Mouse (Mus musculus) megakaryocyte, adult 5-6 weeks (primary cell): Measurements from ENCODE around the gene Cfap61. TPM values are rescaled to one million over a fixed set of nuclear protein-coding genes. Genes with fewer than 3 reads are reported as not detected.

Experiments
- ATAC-seq: 2 replicates; pipeline ENCODE4 v1.8.0; 2016; ENCODE audit warnings: mild to moderate bottlenecking, inconsistent platforms; ENCODE audit not compliant: poor library complexity, severe bottlenecking
- total RNA-seq, 2 experiments: library from RNA; stranded (forward) in 1 of 2; stranded (reverse) in 1 of 2; fragments of 153-499, 151-499 nt in 1 of 2; fragments of 221-1000, 200-1000 nt in 1 of 2; gene quantifications; 2 replicates each; pipeline versions ENCODE4 v1.2.3 to v1.2.4; 2015 to 2017

Cfap61 gene
- total RNA-seq, 2 experiments from 2014 or later: 0.07 to 0.44 TPM

DNA sequence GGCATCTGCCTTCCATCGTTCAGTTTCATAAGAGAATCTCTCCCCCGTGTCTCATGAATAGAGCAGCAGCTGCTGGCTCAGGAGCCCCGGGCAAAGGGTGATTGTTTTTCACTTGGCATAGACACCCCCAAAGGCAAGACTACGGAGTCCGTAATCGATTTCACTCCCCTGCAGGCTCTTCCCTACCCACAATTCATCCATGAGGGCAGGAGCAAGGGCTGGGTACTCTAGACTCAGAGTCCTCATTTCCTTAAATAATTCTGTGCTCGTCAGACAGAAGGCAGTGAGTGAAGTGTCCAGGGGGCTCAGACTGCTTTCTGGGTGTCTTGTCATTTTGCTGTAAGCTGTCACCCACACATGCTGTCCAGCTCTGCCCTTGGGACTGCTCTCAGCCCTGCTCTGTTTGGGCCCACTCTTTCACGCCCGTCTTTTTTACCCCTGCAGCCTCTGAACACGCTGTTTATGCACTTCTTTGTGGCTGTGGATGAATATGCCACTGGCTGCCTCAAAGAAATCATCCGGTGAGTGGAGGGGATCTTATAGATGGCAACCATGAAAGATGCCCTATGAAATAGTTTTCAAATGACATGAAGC is 15.0 kb downstream of the Cfap61 start:
- no peak for ATAC-seq

DNA sequence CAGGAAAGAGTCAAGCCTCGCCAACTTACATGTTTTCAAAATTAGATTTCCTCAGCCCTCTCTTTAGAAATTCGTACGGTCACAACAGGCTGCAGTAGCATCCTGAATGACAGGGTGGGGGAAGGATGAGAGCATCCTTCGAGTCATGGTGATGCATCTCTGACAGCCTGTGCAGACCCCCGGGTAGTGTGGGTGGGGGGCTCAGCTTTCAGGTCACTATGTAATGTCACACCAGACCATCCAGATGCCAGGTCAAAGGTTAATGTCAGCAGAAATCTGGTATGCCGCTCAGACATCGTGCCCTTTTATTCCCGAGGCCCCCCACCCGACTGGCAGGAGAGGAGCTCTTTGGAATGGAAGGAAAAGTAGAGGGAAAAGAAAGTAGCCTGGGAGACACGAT is 15.7 kb downstream of the Cfap61 start:
- no peak for ATAC-seq

- peak; percentile 72 for ATAC-seq
Measured at GRCm38 (mm10) chr2:145952726-145953125, 18.1 kb downstream of the Cfap61 start.

DNA sequence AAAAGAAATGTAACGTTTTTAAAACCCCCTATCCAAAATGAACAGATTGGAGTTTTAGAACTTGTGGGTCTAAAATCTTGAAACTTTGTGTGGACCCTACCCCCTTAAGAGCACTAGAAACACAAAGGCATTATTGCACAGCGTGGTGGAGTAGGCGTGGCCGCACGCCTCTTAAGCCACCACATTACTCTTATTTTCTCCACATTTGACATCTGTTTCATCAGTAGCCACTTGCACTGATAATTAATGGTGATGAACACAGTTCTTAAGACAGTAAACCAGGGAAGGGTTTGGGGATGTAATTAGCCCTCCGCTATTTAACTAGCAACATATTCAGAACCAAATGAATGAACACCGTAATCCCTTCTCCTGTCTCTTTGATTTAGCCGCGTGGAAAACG is 21.3 kb downstream of the Cfap61 start:
- no peak for ATAC-seq

DNA sequence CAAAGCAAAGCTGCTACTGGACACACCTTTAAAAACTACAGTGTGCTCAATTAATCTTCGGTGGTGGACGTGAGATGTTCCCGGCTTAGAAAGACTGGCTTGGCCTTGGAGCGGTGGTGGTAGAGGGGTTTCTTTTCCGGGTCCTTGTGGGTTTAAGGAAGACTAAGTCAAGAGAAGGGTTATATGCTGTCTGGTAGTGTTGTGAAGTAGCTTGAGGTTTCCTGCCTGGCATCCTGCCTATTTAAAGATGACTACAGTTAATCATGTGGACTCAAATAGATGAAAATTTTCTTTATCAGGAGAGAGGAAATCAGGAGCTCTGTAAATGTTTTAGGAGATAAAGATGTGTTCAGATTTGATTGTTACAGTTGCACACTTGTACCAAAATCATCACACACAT is 21.7 kb downstream of the Cfap61 start:
- ATAC-seq: peak; percentile 21; the same call in 1 of the 2 replicates

DNA sequence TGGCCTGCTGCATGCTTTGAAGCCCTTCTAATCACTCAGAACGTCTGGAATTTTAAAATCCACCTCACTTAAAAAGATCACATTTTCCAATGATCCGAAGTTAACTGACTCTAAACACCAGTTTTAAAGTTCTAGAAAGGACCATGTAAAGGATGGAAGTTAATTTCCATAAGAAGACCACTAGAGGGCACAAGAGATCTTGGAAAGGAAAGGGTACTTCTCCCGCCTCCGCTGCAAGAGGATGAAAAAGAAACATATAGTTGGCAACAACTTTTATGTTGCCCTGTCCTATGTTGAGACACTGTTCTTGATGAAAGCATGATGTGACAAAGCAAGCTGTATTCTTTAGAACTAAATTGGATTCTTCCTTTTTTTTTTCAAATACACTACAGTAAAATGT is 22.9 kb downstream of the Cfap61 start:
- ATAC-seq: peak; percentile 53

- ATAC-seq: no peak
Measured at GRCm38 (mm10) chr2:145958097-145958496, 23.5 kb downstream of the Cfap61 start.

GRCm38 (mm10) chr2:145958551-145958950 is 24.0 kb downstream of the Cfap61 start:
- ATAC-seq: no peak

DNA sequence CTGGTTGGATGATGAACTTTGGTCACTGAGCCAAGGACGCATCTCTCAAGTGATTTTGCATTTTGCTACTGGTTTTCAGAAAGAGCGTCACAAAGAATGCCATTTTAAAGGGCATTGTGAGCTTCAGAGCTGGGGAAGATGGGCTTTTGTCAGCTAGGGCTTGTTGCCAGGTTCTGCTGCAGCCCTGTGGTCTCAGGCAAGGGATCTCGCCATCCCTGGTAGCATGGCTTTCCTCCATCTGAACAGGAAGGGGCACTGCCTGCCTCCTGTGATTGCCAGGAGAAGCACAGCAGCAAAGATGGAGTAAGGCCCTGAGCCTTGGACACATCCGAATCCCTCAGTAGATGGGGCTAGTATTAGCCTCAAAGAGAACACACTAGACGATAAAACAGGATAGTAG is 27.3 kb downstream of the Cfap61 start:
- ATAC-seq: no peak

DNA sequence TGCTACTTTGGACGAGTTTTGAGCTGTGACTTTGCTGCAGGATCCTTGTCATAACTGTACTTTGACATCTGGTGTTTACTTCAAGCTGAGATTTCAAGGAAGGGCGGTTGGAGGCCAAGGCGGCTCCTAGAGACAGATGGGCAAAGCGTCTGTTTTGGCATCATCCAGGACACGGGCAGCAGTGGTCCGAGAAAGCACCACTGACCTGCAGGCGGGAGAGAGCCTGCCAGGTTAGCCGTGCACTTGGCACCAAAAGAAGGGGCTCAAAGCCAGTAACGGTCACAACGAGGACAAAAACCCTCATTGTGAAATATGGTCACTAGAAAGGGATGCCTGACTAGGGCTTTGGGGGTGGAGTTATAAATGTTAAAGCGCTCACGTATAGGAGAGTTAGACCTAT is 36.2 kb downstream of the Cfap61 start:
- no peak for ATAC-seq

DNA sequence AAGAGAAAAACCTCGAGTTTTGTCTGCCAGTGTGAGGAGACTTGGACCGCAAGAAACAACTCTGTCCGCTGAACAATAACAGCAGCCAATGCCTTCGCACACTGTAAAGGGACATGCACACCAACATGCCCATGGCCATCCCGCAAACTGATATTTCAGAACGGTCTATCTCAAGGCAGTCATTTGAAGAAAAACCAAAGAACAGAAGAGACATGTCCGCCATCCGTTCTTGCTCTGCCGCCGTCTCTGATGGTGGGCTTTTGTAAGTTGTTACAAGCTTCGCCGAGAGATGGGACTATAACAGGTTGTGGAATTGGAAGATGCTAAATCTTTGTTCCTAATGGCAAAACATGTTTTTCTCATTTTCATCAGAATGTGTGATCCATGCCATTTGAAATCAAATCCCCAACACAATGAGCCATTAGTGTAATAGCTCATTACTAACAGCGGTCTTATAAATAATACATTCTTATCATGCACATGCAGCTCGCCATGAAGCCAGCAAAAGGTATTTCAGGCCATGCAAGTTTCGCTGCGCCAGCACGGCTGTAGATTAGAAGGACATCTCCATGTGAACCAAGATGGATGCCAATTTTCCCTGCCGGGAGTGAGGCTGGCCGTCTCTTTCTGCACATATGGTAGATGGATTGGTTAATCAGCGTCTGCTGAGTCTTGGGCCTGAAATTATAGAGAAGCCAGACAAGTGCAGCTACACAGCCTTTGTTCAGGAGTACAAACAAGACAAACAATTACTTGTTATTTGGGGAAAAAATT is 36.8 kb downstream of the Cfap61 start:
- ATAC-seq: no peak

GRCm38 (mm10) chr2:145972571-145972970 is 38.0 kb downstream of the Cfap61 start:
- ATAC-seq: no peak

DNA sequence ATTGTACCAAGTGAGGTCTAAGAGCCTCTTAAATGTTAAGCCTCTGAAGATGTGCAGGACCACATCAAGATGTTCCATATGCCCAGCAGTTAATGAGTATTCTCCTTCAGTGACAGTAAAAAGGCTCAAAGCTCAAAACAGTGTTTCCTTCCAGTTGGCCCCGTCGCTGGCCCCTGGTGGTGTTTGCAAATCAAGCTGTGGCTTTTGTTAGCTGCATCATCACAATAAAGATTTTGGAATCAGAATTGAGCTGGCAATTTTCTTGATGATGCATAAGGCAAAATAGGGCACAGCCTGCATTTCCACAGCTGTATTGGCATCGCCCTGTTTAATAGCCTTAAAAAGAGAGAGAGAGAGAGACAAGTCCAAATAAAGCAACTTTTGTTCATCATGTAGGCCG is 45.0 kb downstream of the Cfap61 start:
- no peak for ATAC-seq

DNA sequence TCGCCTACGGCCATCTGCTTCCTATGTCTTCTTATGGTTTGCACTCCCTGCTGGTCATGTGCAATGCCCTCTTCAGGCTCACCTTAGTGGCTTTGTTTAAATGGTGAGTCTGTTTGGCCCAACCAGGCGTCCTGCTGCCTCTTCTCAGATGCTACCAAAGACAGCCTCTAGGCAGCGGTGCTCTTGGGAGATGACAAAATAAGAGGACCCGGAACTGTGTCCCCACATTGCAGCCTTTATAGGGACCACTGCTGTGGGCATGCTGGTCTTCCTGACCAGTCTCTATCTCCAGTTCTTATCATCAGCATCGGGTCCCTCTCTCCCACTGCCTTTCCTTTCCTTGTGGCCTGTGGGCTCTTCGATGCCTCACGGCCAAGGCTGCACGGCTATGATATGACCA is 46.3 kb downstream of the Cfap61 start:
- ATAC-seq: no peak

DNA sequence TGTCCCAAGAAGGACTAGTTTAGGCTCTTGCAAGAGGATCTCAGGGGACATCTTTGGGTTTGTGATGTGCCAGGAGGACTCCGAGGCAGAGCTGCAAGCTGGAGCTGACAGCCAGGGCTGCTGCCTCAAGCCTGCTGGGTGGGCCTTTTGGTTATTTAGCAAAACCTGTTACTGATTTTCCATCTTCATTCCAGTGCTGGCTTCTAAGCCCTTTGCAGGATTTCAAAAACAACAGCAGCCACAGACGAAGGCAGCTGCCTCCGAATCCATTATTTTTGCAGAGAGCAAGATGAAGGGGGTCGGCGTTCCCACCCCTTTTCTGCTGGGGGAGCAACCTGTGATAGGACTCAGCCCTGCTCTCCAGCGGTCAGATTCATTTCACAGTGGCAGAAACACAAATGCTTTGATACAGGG is 47.1 kb downstream of the Cfap61 start:
- ATAC-seq: no peak

DNA sequence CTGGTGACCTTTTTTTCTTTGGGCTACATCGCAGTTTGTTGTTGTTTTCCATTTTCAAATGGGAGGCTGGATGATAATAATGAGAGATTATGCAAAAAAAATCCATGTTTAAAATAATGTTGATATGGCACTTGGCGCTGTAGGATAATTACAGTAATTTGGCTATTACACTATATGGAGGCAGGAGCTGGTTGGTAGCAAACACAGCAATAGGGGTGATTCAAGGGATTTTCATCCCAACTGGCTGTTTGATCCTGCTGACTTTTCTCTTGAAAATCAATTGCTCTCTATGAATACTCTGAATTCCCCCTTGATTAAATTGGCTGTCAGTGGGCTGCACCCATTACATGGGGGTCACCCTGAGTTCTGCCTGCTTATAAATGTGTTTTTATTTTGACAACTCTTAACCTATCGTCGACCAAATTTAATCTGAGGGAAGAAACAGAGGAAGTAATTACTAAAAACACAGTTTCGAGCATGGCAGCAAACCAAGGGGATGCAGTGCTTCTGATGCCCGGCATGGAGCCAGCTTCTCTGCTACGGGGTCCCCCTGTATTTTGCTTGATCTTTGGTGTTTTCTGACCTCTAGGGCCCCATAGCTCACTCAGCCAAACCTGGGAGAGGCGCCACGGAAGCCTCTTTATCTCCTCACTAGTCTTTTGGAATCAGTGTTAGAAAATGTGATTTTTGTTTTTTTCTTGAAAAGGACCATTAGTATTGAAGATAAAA is 47.9 kb downstream of the Cfap61 start:
- ATAC-seq: no peak

DNA sequence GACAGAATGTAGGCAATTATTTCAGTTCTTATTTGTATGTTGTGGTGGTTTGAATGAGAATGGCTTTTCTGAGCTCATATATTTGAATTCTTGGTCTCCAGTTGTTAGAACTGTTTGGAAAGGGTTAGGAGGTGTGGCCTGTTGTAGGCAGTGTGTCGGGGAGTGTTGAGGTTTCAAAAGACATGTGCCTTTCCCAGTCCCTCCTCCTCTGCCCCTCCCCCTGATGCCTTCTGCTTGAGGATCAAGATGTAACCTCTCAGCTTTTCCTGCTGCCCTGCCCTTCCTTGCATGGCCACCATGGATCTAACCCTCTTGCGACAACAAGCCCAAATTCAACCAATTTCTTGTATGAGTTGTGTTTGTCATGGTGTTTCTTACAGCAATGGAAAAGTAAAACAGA is 53.2 kb downstream of the Cfap61 start:
- ATAC-seq: no peak

GRCm38 (mm10) chr2:145990446-145990845 is 55.9 kb downstream of the Cfap61 start:
- ATAC-seq: no peak

- no peak for ATAC-seq
Measured at GRCm38 (mm10) chr2:145996472-145996871, 61.9 kb downstream of the Cfap61 start.

GRCm38 (mm10) chr2:145997956-145998525 is 63.5 kb downstream of the Cfap61 start:
- 0 out of 2 replicates have a peak, but pooled peaks have one; percentile 21 for ATAC-seq

DNA sequence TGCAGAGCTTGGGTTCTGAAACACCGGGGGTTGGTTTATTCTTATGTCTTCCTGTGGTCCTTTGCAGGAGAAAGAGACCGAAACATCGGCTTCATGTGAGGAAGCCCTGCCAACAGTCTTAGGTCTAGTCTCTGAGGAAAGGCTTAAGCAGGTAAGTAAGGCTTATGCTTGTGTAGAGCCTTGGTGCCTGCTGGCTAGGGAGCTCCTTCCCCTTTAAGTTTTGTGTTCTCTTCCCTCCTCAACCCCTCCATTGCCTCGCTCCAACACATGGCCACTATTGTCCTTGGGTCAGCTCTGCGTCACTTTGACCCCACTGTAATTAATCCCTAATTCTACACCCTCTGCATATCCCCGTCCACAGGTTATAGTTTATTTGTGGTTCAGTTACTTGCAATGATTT is 74.2 kb downstream of the Cfap61 start:
- ATAC-seq: no peak
